Mouse (Mus musculus) E14TG2a.4 (cell line): Measurements from ENCODE around the gene Wdr5.
A peak's percentile ranks its signal among the peaks of the same experiment; 100 is the strongest.

Source experiments
- CTCF ChIP-seq: conservative IDR thresholded peaks from 2 replicates; pipeline ENCODE4 v1.5.1; 2014; ENCODE audit warnings: low read length
- POU5F1 ChIP-seq: IDR thresholded peaks from 2 replicates; pipeline ENCODE4 v1.6.1; 2014; ENCODE audit warnings: low read length, borderline replicate concordance

GRCm38 (mm10) chr2:27514639-27515328, at the start of gene Wdr5:
- TF ChIP-seq POU5F1: no peak
- peak; percentile 27 for TF ChIP-seq CTCF
